Mouse (Mus musculus) MEL (cell line): ENCODE data around the gene Epn3. TPM values are rescaled to one million over a fixed set of nuclear protein-coding genes. Genes with fewer than 3 reads are reported as not detected.

Source experiments
- DNase-seq: peaks from one replicate; pipeline ENCODE4 v3.0.0; 2011; ENCODE audit warnings: low read depth, low spot score
- H3K27ac ChIP-seq: 2 replicates; pipeline ENCODE4 v1.5.1; 2012; ENCODE audit warnings: low read depth, mild to moderate bottlenecking, control low read depth, low read length, moderate library complexity; ENCODE audit not compliant: control insufficient read depth
- H3K27me3 ChIP-seq, 2 experiments: fragments of 150-350 bp in 1 of 2; sonication (generic) in 1 of 2; 2 replicates each; pipeline ENCODE4 v1.6.1; 2012; ENCODE audit warnings: low read length in 2 of 2, mild to moderate bottlenecking in 2 of 2, improper control_type of control experiment in 1 of 2, moderate library complexity in 1 of 2; ENCODE audit not compliant: insufficient read depth in 2 of 2, control insufficient read depth in 1 of 2
- H3K36me3 ChIP-seq, 2 experiments: 2 replicates each; pipeline ENCODE4 v1.6.1; 2012 to 2014; ENCODE audit warnings: low read length in 2 of 2, improper control_type of control experiment in 1 of 2, inconsistent platforms in 1 of 2, mild to moderate bottlenecking in 1 of 2; ENCODE audit not compliant: insufficient read depth in 2 of 2, control insufficient read depth in 1 of 2
- H3K4me1 ChIP-seq, 2 experiments: fragments of 150-350 bp in 1 of 2; sonication (generic) in 1 of 2; 2 replicates each; pipeline ENCODE4 v1.6.1; 2012; ENCODE audit warnings: low read length in 2 of 2, improper control_type of control experiment in 1 of 2, mild to moderate bottlenecking in 1 of 2; ENCODE audit not compliant: insufficient read depth in 2 of 2, control insufficient read depth in 1 of 2
- H3K4me3 ChIP-seq, 2 experiments: fragments of 150-350 bp in 1 of 2; sonication (generic) in 1 of 2; 2 replicates each; pipeline ENCODE4 v1.5.1; 2012; ENCODE audit warnings: low read depth in 2 of 2, low read length in 2 of 2, mild to moderate bottlenecking in 2 of 2, moderate library complexity in 2 of 2, control low read depth in 1 of 2, improper control_type of control experiment in 1 of 2; ENCODE audit not compliant: control insufficient read depth in 1 of 2, insufficient read depth in 1 of 2
- H3K79me2 ChIP-seq: 2 replicates; pipeline ENCODE4 v1.6.1; 2012; ENCODE audit warnings: mild to moderate bottlenecking, low read length, moderate library complexity; ENCODE audit not compliant: control insufficient read depth, poor library complexity, insufficient read depth
- H3K9ac ChIP-seq: 2 replicates; pipeline ENCODE4 v1.6.1; 2012; ENCODE audit warnings: low read depth, mild to moderate bottlenecking, control low read depth, low read length, moderate library complexity; ENCODE audit not compliant: control insufficient read depth, poor library complexity, severe bottlenecking
- H3K9me3 ChIP-seq: fragments of 150-350 bp; sonication (generic); replicated peaks from 2 replicates; pipeline ENCODE4 v1.6.1; 2012; ENCODE audit warnings: mild to moderate bottlenecking, low read length, improper control_type of control experiment, moderate library complexity; ENCODE audit not compliant: insufficient read depth
- CTCF ChIP-seq, 3 experiments: IDR thresholded peaks in 2 of 3; conservative IDR thresholded peaks in 1 of 3; 2 replicates each; pipeline ENCODE4 v1.5.1; 2011 to 2012; ENCODE audit warnings: low read length in 3 of 3, low read depth in 2 of 3, mild to moderate bottlenecking in 2 of 3, improper control_type of control experiment in 1 of 3, inconsistent platforms in 1 of 3, mixed read lengths in 1 of 3, moderate library complexity in 1 of 3; ENCODE audit not compliant: control insufficient read depth in 1 of 3, insufficient read depth in 1 of 3, poor library complexity in 1 of 3, severe bottlenecking in 1 of 3
- E2F4 ChIP-seq: IDR thresholded peaks from 2 replicates; pipeline ENCODE4 v1.6.1; 2011; ENCODE audit warnings: low read depth, low read length, improper control_type of control experiment, borderline replicate concordance
- ETS1 ChIP-seq: IDR thresholded peaks from 2 replicates; pipeline ENCODE4 v1.6.1; 2012; ENCODE audit warnings: low read depth, mild to moderate bottlenecking, inconsistent platforms, low read length, improper control_type of control experiment, moderate library complexity
- MAX ChIP-seq: IDR thresholded peaks from 2 replicates; pipeline ENCODE4 v1.6.1; 2011; ENCODE audit warnings: low read length, improper control_type of control experiment
- MAZ ChIP-seq: IDR thresholded peaks from 2 replicates; pipeline ENCODE4 v1.6.1; 2012; ENCODE audit warnings: low read depth, mild to moderate bottlenecking, inconsistent platforms, low read length, improper control_type of control experiment
- MEF2A ChIP-seq: IDR thresholded peaks from 2 replicates; pipeline ENCODE4 v1.6.1; 2014; ENCODE audit warnings: low read depth, mild to moderate bottlenecking, inconsistent platforms, low read length, improper control_type of control experiment; ENCODE audit not compliant: poor library complexity, insufficient replicate concordance, severe bottlenecking; ENCODE audit errors: extremely low read depth
- MYB ChIP-seq: IDR thresholded peaks from 2 replicates; pipeline ENCODE4 v1.6.1; 2011; ENCODE audit warnings: mild to moderate bottlenecking, low read depth, low read length, improper control_type of control experiment
- MYC ChIP-seq: IDR thresholded peaks from 2 replicates; pipeline ENCODE4 v1.6.1; 2011; ENCODE audit warnings: low read depth, mild to moderate bottlenecking, low read length, improper control_type of control experiment, moderate library complexity
- RAD21 ChIP-seq: IDR thresholded peaks from 2 replicates; pipeline ENCODE4 v1.6.1; 2011; ENCODE audit warnings: mild to moderate bottlenecking, low read depth, low read length, improper control_type of control experiment
- RCOR1 ChIP-seq: IDR thresholded peaks from 2 replicates; pipeline ENCODE4 v1.6.1; 2012; ENCODE audit warnings: low read depth, mild to moderate bottlenecking, inconsistent platforms, low read length, improper control_type of control experiment
- SMC3 ChIP-seq: IDR thresholded peaks from 2 replicates; pipeline ENCODE4 v1.6.1; 2011; ENCODE audit warnings: low read depth, low read length, improper control_type of control experiment
- TAL1 ChIP-seq: IDR thresholded peaks from 2 replicates; pipeline ENCODE4 v1.6.1; 2012; ENCODE audit warnings: mild to moderate bottlenecking, inconsistent platforms, low read length, moderate library complexity, mixed read lengths
- UBTF ChIP-seq: IDR thresholded peaks from 2 replicates; pipeline ENCODE4 v1.6.1; 2012; ENCODE audit warnings: low read depth, mild to moderate bottlenecking, inconsistent platforms, low read length, improper control_type of control experiment, moderate library complexity, borderline replicate concordance; ENCODE audit not compliant: insufficient read depth
- USF1 ChIP-seq: IDR thresholded peaks from 2 replicates; pipeline ENCODE4 v1.6.1; 2014; ENCODE audit warnings: low read depth, mild to moderate bottlenecking, inconsistent platforms, low read length, improper control_type of control experiment, moderate library complexity
- ZC3H11A ChIP-seq: IDR thresholded peaks from 2 replicates; pipeline ENCODE4 v1.6.1; 2012; ENCODE audit warnings: low read depth, mild to moderate bottlenecking, inconsistent platforms, low read length, improper control_type of control experiment
- polyA plus RNA-seq, 2 experiments: library from polyadenylated mRNA; stranded (reverse) in 1 of 2; unstranded in 1 of 2; fragments of >175 nt in 1 of 2; fragments of >200 nt in 1 of 2; gene quantifications; 2 replicates each; pipeline versions ENCODE4 v1.2.1 to v1.2.4; 2012; ENCODE audit warnings: low replicate concordance in 2 of 2, low read depth in 1 of 2; ENCODE audit not compliant: insufficient read length in 2 of 2, insufficient read depth in 1 of 2, missing spikeins in 1 of 2
- total RNA-seq: library from RNA; depleted of rRNA; stranded (reverse); fragments of 300-350 nt; gene quantifications from 2 replicates; pipeline ENCODE4 v1.2.3, GENCODE M21; 2012

Gene Epn3
- total and polyA plus RNA-seq, 3 experiments, result not detected

DNA sequence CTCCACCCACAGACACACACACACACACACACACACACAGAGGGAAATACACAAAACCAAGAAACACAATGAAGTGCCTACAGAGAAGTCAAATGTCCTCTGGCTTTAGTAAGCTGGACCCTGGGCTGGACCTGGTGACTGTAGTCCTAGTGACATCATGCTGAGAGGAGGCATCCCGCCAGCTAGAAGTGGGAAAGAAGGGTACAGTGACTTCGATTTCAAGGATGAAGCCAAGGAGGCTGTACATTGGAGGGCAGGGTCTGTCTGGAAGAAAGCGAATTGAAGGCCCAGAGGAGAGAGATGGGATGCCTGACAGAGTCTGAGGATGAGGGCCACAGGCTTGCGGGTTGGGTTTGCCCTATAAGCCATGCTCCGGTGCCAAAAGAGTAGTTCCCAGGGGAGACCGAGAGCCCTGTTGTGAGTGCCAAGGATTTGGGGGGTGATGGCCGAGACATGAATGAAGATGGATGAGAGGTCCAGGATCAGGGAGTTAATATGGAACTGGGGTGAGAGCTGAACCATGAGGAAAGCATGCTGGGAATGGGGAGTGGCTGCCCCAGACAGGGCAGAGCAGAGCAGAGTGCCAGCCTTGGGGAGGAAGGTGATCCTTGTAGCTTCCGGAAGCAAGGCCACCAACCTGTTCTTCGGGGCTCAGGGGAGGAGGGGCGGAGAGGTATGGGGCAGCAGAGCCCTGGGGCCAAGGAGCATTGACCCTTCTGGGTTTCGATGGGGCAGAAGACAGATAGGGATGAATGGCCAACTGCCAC is 10.8 kb downstream of the Epn3 start:
- no peak overlapping the region for H3K9ac ChIP-seq
- H3K27ac ChIP-seq, result no peak overlapping the region
- H3K79me2 ChIP-seq, result no peaks in the 10 kb centered on the region
- TF ChIP-seq MEF2A, result no peak
- no peak for TF ChIP-seq ETS1
- no peak for TF ChIP-seq MYC
- TF ChIP-seq USF1, result no peak
- TF ChIP-seq TAL1, result no peak
- no peak for TF ChIP-seq RAD21
- TF ChIP-seq UBTF, result no peak
- TF ChIP-seq MAZ, result no peak
- no peak for TF ChIP-seq MAX
- TF ChIP-seq RCOR1, result no peak
- TF ChIP-seq E2F4, result no peak
- no peaks in the 10 kb centered on the region for H3K4me1 ChIP-seq
- no peaks in the 10 kb centered on the region for H3K9me3 ChIP-seq
- H3K36me3 ChIP-seq, result no peaks in the 10 kb centered on the region
- no peak overlapping the region for H3K4me3 ChIP-seq
- DNase-seq, result no peak
- peaks cover 0 to 2% of the 10 kb centered on the region in 2 experiments; a peak in 1 of 4 replicates for H3K27me3 ChIP-seq

DNA sequence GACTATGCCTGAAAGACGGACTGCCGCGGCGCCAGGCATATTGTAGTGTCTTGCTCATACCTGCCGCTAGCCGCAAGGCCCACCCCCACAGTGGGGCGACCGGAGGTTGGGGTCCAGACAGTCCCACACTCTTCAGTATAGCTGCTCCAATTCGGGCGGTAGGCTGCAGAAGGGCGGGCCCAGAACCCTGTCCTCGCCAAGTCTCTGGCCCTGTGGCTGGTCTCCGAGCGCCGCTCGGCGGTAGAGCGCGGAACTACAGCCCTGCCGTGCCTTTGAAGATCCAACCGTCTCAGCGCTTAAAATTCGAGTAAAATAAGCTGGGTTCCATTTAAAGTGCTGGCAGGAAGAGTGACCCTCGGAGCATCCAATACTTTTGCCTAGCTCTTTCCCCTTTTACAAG is 13.8 kb downstream of the Epn3 start, which contains the start of gene Spata20:
Gene Spata20 (minus strand): TSS at position 179 of the 400 bp plus-strand sequence.
- DNase-seq, result peak; percentile 71
- TF ChIP-seq SMC3 (peak; percentile 92), CTCF (IDR thresholded peaks at IDR 0.05 in 2 of 3, conservative IDR thresholded peaks at IDR 0.05 in 1 of 3; ENCODE audit: control insufficient read depth in 1 of 3, insufficient read depth in 1 of 3, low read depth in 2 of 3, low read length in 3 of 3, poor library complexity in 1 of 3, severe bottlenecking in 1 of 3) (peak; percentile 94 to 98 (median 94)), MYB (no peak), ZC3H11A (peak; percentile 89)
- H3K36me3 ChIP-seq, result no peaks in the 10 kb centered on the region
- H3K9ac ChIP-seq, result no peak within 1 kb of the TSS
- H3K4me1 ChIP-seq, result no peaks in the 10 kb centered on the region
- peaks cover under 1 to 2% of the 10 kb centered on the region in 2 experiments; a peak in 2 of 4 replicates for H3K27me3 ChIP-seq
- H3K4me3 ChIP-seq, result no peak within 1 kb of the TSS
- H3K79me2 ChIP-seq, result no peaks in the 10 kb centered on the region
- H3K27ac ChIP-seq, result no peak within 1 kb of the TSS
- H3K9me3 ChIP-seq, result no peaks in the 10 kb centered on the region
